Mouse (Mus musculus): ENCODE results near the gene Klhdc8a. TPM values are rescaled to one million over a fixed set of nuclear protein-coding genes. Genes with fewer than 3 reads are reported as not detected.
"Not testable (repeated sequence)": the region's sequence is repeated elsewhere in the genome, so short reads cannot be mapped to it uniquely, and the experiment has no call there.

The Klhdc8a gene
- polyA plus RNA-seq, 1 experiment from 2014 or later = 10.7 TPM

DNA sequence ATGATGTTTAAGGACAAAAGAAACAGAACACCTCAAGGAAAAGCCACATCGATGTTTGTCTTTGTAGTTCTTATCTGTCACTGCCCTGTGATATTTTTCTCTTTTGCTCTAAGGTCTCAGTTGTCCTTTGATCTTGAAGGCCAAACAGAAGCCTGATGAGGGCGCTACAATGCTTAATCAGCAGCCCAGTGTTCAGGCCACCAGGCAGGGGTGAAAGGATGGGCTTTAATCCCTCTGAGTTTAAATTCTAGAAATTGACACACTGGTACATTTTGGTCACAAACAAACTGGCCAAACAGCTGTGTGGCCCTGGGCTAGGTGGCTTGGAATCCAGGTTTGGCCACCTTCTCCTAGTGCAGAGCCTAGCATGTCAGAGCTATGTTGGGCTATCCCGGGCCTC, 21.7 kb upstream of the Klhdc8a start:
- ATAC-seq (replicated peaks) = no peak
- Histone ChIP-seq H3K4me3 (no peak overlapping the region), H3K36me3 (replicated peaks) (no peaks in the 10 kb centered on the region), H3K27me3 (replicated peaks) (no peaks in the 10 kb centered on the region), H3K4me2 (no peak overlapping the region), H3K4me1 (peaks cover 5% of the 10 kb centered on the region), H3K9ac (no peak overlapping the region), H3K9me3 (no peaks in the 10 kb centered on the region), H3K27ac (no peak overlapping the region)
- 79% methylated on average over 3 of the region's 3 CpGs for WGBS

DNA sequence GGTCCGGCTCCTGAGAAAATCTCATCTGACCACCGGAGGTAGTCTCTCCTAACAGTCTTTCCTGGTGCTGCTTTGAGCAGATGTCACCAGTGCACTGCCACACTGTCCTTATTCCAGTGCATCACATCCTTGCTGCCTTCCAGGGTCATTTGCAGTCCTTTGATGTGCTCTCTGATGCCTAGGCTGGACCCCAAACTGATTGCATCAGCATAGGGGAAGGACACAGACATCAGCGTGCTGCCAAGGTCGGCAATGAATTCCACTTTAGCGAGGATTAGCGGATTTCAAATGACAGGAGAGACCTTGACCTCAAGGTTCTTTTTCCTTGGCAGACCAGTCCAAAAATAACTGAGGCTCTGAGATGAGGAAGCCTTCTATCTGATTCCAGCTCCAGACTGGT, 21.3 kb upstream of the Klhdc8a start:
- Histone ChIP-seq H3K36me3 (replicated peaks) (no peaks in the 10 kb centered on the region), H3K9me3 (no peaks in the 10 kb centered on the region), H3K9ac (no peak overlapping the region), H3K27me3 (replicated peaks) (no peaks in the 10 kb centered on the region), H3K4me1 (peaks cover 9% of the 10 kb centered on the region), H3K4me2 (no peak overlapping the region), H3K4me3 (no peak overlapping the region), H3K27ac (no peak overlapping the region)
- WGBS = 62% methylated on average over 6 of the region's 6 CpGs
- no peak for ATAC-seq (replicated peaks)

DNA sequence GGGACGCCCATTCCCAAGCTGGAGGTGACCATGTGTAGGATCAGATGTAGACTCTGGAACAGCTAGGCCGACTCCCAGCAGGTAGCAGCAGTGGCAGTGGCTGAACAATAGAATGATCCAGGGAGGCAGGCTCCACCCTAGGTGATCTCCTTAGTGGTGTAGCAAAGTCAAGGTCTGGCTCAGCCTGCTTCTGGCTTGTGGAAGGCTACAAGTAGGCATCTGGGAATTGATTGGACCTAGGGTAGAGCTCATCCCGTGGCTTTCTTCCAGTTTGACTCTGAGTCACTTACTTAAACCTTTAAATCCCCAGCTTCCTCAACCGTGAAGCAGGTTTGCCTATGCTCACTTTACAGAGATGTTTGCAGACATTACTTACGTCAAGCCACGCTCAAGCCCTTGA, 17.8 kb upstream of the Klhdc8a start:
- not testable (repeated sequence) for H3K9ac ChIP-seq; H3K27ac ChIP-seq; H3K4me3 ChIP-seq; H3K9me3 ChIP-seq; H3K4me2 ChIP-seq; H3K27me3 ChIP-seq (replicated peaks); ATAC-seq (replicated peaks); H3K36me3 ChIP-seq (replicated peaks)
- WGBS = 76% methylated on average over 6 of the region's 6 CpGs
- H3K4me1 ChIP-seq = peaks cover 24% of the 10 kb centered on the region

DNA sequence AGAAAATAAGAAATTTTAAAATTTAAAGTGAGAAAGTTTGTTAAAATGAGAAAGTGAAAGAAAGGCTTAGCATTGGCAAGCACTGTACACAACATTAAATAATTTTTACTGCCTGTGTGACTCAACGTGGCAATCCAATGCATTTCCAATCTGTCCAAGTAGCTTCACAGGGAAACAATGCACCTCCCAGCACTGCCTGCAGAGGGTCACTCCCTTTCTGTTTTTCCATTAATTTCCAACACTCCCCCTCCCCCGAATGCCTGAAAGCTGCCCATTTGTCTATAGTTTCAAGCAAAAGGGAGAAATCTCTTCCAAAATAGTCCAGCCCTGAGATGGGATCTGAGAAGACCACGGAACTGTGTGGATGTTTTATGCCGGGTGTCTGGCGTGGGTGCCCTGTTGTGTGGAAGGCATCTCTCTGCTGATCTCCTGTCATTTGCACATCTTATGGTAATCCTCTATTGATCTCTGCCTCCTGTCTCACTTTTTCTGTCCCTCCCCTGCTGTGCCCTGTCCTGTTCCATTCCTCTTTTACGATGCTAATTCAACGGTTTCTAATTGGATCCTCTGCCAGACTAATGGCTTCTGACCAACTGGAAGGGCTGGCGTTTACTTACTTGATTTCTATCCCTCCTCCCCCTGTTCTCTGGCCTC, 16.8 kb upstream of the Klhdc8a start:
- 6% methylated on average over 8 of the region's 8 CpGs for whole genome bisulfite sequencing
- no peak overlapping the region for H3K9ac ChIP-seq
- 0 out of 2 replicates have a peak, but pooled peaks cover 3% of the 10 kb centered on the region for H3K27me3 ChIP-seq (replicated peaks)
- peaks cover 24% of the 10 kb centered on the region for H3K4me1 ChIP-seq
- H3K4me3 ChIP-seq = no peak overlapping the region
- H3K36me3 ChIP-seq (replicated peaks) = no peaks in the 10 kb centered on the region
- peak; percentile 25; the same call in 1 of the 2 replicates for ATAC-seq (replicated peaks)
- H3K27ac ChIP-seq = peak overlapping the region; percentile 70; the same call in 1 of the 2 replicates
- no peaks in the 10 kb centered on the region for H3K9me3 ChIP-seq
- no peak overlapping the region for H3K4me2 ChIP-seq

DNA sequence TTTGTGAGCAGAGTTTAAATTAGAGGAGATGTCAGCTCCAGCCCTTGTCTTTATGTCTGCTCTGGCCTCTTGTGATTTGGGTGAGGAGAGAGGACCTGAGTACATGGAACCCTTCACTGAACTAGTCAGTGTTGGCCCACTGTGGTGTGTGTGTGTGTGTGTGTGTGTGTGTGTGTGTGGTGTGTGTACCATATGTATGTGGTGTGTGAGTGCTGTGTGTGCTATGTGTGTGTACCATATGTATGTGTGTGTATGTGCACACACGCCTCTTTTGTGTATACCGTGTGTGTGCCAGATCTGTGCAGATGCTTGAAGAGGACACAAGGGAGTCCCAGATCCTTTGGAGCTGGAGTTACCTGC, 16.3 kb upstream of the Klhdc8a start:
- Histone ChIP-seq H3K4me2 (no peak overlapping the region), H3K27me3 (replicated peaks) (0 out of 2 replicates have a peak, but pooled peaks cover 3% of the 10 kb centered on the region), H3K4me3 (no peak overlapping the region), H3K9me3 (no peaks in the 10 kb centered on the region), H3K27ac (peak overlapping the region; percentile 70), H3K9ac (no peak overlapping the region), H3K4me1 (peaks cover 24% of the 10 kb centered on the region), H3K36me3 (replicated peaks) (no peaks in the 10 kb centered on the region)
- 64% methylated on average over 2 of the region's 2 CpGs for WGBS
- peak; percentile 37 for ATAC-seq (replicated peaks)

DNA sequence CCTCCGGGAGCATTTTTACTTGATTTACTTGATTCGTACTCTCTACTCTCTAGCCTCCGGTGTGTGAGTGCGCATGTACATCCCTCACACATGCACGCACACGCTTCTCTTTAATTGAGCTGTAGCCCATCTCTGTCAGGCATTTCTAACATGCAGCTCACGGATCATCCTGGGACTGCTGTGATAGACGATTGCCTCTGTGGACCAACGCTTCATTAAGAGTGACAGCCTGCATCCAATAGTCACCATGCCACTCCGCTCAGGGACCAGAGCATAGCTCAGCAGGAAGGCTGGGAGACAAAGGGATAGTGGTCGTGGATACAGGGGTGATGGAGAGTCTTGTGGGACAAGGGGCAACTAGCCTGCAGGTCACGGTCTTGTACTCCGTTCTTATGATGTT, 15.4 kb upstream of the Klhdc8a start:
- Histone ChIP-seq H3K4me1 (peaks cover 32% of the 10 kb centered on the region), H3K4me3 (no peak overlapping the region), H3K27me3 (replicated peaks) (0 out of 2 replicates have a peak, but pooled peaks cover 3% of the 10 kb centered on the region), H3K27ac (peak overlapping the region; percentile 70), H3K36me3 (replicated peaks) (no peaks in the 10 kb centered on the region), H3K4me2 (0 out of 2 replicates have a peak overlapping the region, but pooled peaks have one; percentile 13), H3K9me3 (no peaks in the 10 kb centered on the region), H3K9ac (no peak overlapping the region)
- 22% methylated on average over 13 of the region's 13 CpGs for WGBS
- peak; percentile 70 for ATAC-seq (replicated peaks)

DNA sequence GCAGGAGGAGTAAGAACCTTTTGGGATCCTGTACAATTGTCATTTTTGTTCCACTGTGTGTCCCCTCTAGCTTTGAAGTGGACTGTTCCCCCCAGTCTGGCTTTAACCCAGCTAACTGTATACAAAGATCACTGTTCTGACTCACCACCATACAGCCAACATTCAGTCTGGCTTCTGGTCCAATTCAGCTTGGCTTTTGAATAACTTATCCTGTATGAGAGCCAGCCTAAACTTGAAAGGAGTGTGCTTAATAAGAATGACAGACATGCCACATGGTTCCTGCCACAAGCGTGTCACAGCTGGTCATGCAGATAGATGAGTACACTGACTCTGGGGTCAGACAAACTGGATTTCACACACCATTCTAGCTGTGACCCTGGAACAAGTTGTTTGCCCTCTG, 11.7 kb upstream of the Klhdc8a start:
- Histone ChIP-seq H3K9me3 (no peaks in the 10 kb centered on the region), H3K4me1 (peaks cover 58% of the 10 kb centered on the region), H3K4me2 (no peak overlapping the region), H3K9ac (no peak overlapping the region), H3K27me3 (replicated peaks) (0 out of 2 replicates have a peak, but pooled peaks cover 3% of the 10 kb centered on the region), H3K36me3 (replicated peaks) (no peaks in the 10 kb centered on the region), H3K27ac (no peak overlapping the region), H3K4me3 (no peak overlapping the region)
- no peak for ATAC-seq (replicated peaks)
- 79% methylated on average over 1 of the region's 1 CpGs for WGBS

DNA sequence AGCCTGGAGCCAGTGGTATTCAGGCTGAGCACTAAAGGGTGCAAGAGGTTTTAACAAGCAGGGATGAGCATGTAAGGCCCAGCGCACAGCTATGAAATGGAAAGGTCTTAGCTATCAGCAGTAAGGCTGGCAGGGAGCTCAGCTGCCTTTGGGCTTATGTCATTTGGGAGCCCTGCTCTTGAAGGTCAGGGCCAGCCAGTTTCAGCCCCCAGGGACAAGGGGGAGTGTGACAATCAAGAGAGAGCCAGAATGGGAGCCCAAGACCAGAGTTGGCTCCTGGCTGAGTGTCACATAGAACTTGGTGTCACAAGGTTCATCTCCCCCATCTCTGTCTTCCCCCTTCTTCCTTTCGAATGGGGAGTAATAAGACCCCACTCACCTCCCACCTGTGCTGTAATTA, 11.0 kb upstream of the Klhdc8a start:
- 61% methylated on average over 2 of the region's 2 CpGs for WGBS
- Histone ChIP-seq H3K27ac (peak overlapping the region; percentile 13; the same call in 1 of the 2 replicates), H3K9me3 (no peaks in the 10 kb centered on the region), H3K4me2 (no peak overlapping the region), H3K9ac (no peak overlapping the region), H3K4me1 (peaks cover 58% of the 10 kb centered on the region), H3K27me3 (replicated peaks) (0 out of 2 replicates have a peak, but pooled peaks cover 3% of the 10 kb centered on the region), H3K36me3 (replicated peaks) (no peaks in the 10 kb centered on the region), H3K4me3 (no peak overlapping the region)
- no peak for ATAC-seq (replicated peaks)

DNA sequence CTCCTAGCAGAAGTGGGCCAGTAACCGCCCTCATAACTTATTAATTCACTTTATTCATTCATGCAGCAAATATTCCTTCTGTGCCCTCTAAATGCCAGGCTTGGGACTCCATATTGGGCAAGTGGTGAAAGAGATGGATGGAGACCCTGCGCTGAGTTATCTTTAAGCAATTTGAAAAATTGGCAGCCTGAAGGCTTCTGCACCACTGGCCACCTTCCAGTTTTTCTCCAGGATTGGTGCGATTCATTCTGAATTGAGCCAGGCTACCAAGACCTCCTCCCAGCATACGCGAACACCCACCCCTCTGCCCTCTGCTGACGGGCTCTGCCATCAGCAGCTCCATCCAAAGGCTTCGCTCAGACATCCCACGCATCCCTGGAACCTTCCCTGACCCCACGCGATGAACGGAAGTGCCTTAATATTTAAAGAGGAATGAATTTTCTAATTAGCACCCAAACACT, 10.4 kb upstream of the Klhdc8a start:
- Histone ChIP-seq H3K36me3 (replicated peaks) (no peaks in the 10 kb centered on the region), H3K9me3 (no peaks in the 10 kb centered on the region), H3K4me1 (peaks cover 57% of the 10 kb centered on the region), H3K4me2 (no peak overlapping the region), H3K9ac (no peak overlapping the region), H3K4me3 (no peak overlapping the region), H3K27me3 (replicated peaks) (0 out of 2 replicates have a peak, but pooled peaks cover 3% of the 10 kb centered on the region), H3K27ac (peak overlapping the region; percentile 13; the same call in 1 of the 2 replicates)
- WGBS = 8% methylated on average over 11 of the region's 11 CpGs
- no peak for ATAC-seq (replicated peaks)

DNA sequence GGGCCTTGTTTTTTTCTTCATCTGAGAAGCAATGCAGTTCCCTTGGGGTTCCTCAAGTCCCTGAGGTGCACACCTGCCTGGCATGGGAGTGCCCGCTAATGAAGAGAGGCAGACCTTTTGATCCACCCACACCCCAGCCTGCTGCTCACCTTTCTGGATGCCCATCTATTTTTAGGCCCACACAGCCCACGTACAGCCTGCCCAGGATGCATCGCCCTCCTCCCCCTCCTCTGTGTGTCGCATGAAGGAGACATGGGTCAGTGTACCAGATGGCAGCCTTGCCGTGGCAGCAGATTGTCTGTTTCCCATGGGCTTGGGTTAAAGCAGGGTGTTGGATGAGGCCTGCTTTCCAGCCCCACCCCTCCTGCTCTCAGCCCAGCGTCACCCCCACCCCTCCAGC, 8.5 kb upstream of the Klhdc8a start:
- H3K27me3 ChIP-seq (replicated peaks) = 0 out of 2 replicates have a peak, but pooled peaks cover 3% of the 10 kb centered on the region
- 47% methylated on average over 6 of the region's 6 CpGs for WGBS
- ATAC-seq (replicated peaks) = 0 out of 2 replicates have a peak, but pooled peaks have one; percentile 4
- peaks cover 51% of the 10 kb centered on the region for H3K4me1 ChIP-seq
- H3K9ac ChIP-seq = no peak overlapping the region
- H3K4me3 ChIP-seq = no peak overlapping the region
- no peaks in the 10 kb centered on the region for H3K9me3 ChIP-seq
- no peak overlapping the region for H3K4me2 ChIP-seq
- no peaks in the 10 kb centered on the region for H3K36me3 ChIP-seq (replicated peaks)
- H3K27ac ChIP-seq = no peak overlapping the region

DNA sequence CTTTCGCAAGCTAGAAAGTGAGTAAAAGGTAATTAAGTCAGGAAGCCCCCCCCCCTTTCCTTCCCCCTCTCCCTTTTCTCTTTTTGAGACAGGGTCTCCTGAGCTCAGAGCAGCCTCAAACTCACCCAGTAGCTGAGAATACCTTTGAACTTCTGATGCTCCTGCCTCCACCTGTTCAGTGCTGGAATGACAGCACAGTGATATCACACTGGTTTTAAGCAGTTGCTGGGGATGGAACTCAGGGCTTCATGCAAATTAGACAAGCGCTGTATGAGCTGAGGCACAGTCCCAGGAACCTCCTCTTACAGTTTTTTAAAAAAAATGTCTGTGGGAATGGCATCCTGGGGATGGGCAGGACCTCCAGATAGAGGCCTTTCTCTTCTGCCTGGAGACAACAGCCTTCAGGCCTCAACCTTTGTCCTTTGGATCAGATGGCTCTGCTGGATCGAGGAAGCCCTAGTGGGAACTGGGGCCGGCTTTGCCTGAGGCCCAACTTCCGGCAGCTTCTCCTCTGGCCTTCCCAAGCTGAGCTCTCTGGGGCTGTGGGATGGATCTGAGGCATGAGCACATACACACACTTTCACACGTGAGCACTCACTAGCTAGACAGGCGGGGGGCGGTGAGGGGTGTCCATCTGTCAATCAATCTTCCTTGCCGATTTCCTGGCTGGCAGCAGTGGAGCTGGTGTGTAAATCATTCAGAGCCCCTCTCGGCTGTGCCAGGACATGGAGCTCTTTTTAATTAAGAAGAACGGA, 7.3 kb upstream of the Klhdc8a start:
- 31% methylated on average over 11 of the region's 11 CpGs for WGBS

DNA sequence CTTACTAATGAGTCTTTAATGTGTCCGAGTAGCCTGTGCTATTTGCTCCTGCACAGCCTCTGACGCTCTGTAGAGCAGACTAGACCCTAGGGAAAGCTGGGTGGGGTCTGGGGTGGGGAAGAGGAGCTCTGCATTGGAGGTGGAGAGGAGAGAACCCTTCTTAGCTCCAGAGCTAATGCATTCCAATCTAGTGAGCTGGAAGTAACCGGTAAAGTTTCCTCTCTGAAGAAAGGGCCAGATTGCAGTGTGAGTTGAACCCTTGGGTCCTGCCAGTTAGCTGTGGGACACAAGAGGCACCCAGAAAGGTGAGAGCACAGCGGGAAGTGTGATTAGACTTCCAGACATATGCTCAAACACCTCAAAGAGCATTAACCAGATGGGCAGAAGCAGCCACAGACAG, 6.7 kb upstream of the Klhdc8a start:
- Histone ChIP-seq H3K36me3 (replicated peaks) (no peaks in the 10 kb centered on the region), H3K9ac (no peak overlapping the region), H3K27ac (peak overlapping the region; percentile 60; the same call in 1 of the 2 replicates), H3K27me3 (replicated peaks) (no peaks in the 10 kb centered on the region), H3K9me3 (no peaks in the 10 kb centered on the region), H3K4me1 (peaks cover 66% of the 10 kb centered on the region), H3K4me3 (no peak overlapping the region), H3K4me2 (no peak overlapping the region)
- 36% methylated on average over 4 of the region's 4 CpGs for WGBS
- ATAC-seq (replicated peaks) = 0 out of 2 replicates have a peak, but pooled peaks have one; percentile 1

More for the DNA sequence above, 7.3 kb upstream of the Klhdc8a start:
- H3K4me1 ChIP-seq = peaks cover 63% of the 10 kb centered on the region
- peak; percentile 31; the same call in 1 of the 2 replicates for ATAC-seq (replicated peaks)
- H3K27me3 ChIP-seq (replicated peaks) = 0 out of 2 replicates have a peak, but pooled peaks cover 2% of the 10 kb centered on the region
- peak overlapping the region; percentile 60 for H3K27ac ChIP-seq
- H3K9me3 ChIP-seq = no peaks in the 10 kb centered on the region
- H3K4me2 ChIP-seq = no peak overlapping the region
- no peak overlapping the region for H3K4me3 ChIP-seq
- no peak overlapping the region for H3K9ac ChIP-seq
- no peaks in the 10 kb centered on the region for H3K36me3 ChIP-seq (replicated peaks)
